Mouse (Mus musculus) cerebellum, postnatal 25 days (tissue): Measurements from ENCODE around the gene Bgn.

Source experiments
- DNase-seq, 2 experiments: peaks; one replicate each; pipeline ENCODE4 v3.0.0; 2021; ENCODE audit warnings: mixed read lengths in 2 of 2

Bgn gene

DNA sequence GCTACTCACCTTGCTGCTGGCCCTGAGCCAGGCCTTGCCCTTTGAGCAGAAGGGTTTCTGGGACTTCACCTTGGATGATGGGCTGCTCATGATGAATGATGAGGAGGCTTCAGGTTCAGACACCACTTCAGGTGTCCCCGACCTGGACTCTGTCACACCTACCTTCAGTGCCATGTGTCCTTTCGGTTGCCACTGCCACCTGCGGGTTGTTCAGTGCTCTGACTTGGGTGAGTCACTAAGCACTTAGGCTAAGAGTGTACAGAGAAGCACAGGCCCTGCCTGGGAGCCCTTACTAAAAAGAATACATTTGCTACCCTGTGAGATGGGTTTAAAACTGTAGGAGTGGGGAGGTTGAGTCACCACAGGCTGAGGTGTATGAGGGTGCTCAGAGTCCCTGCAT is 7.4 kb downstream of the Bgn start:
- no peak for DNase-seq

- peak in 1 of 2 experiments; percentile 76 for DNase-seq
Measured at GRCm38 (mm10) chrX:73493567-73493966, 10.2 kb downstream of the Bgn start.

DNA sequence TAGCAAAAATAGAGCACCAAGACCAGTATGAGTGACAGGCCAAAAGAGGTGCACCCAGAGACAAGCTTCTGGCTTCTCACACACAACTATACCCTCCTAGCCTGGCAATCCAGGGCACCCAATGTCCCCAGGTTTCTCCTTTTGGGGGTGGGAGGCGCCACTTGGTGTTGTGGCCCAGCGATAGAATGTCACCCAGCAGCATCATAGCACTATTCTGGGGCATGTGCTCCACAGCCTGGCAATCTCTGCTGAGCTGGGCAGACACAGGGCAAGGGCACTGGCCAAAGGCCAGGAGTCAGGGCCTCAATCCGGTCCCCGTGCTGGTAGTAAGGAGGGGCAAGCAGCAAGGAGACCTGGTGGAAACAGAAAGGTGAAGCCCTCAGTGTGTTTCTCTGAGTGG is 13.3 kb downstream of the Bgn start:
- no peak for DNase-seq

DNA sequence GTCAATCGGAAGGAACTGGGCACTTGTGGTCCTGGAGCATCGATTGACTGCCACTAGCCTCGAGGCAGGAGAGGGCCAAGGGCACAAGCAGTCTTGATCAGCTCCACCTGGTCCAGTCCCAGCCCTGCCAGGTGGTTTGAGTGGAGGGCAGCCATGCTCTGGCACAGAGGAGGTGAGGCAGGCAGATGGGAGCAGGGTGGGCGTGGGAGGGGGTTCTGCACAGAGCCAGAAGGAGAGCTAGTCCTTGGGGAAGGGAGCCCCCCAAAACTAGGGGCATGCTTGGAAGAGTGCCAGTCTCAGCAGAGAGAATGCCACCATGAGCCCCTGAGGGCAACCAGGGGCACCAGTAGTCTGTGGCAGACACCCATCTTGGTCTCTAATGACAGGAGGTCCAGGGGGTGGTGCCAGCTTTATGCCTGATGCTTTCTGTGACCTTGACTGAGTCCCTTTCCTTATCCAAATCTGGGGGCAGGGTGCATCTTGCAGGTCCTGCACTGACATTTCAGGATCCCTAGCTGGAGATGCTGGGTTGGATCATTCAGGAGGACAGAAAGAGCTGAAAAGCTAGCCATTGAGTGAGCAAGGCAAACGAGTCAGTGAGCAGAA is 21.8 kb downstream of the Bgn start:
- peak; percentile 67 to 69 for DNase-seq

- DNase-seq = peak; percentile 93 to 95
Measured at GRCm38 (mm10) chrX:73506577-73506976, 23.2 kb downstream of the Bgn start.

- peak; percentile 42 to 54 for DNase-seq
Measured at GRCm38 (mm10) chrX:73509209-73509608, 25.8 kb downstream of the Bgn start.

- DNase-seq = peak; percentile 45 to 57
Measured at GRCm38 (mm10) chrX:73512904-73513303, 29.5 kb downstream of the Bgn start.

GRCm38 (mm10) chrX:73516556-73516955 is 33.2 kb downstream of the Bgn start:
- DNase-seq = no peak

GRCm38 (mm10) chrX:73517060-73517600 is 33.7 kb downstream of the Bgn start:
- DNase-seq = no peak

DNA sequence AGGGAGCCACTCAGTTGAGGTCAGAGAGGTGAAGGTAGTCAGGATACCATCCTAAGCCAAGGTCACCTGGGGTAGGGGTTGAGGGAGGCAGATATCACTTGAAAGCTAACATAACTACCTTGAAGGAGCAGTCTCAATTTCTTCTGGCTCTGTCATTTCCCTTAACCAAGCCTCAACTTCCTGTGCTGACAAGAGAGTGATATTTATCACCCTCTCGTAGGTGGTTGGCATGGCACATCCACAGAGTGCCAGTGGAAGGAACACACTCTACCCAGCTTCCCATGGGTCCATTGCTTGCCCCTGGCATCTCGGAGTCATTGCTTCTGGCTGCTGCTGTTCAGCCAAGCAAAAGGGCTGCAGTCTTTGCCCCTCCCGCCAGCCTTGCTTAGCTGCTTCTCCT is 37.3 kb downstream of the Bgn start:
- no peak for DNase-seq

- peak; percentile 81 to 87 for DNase-seq
Measured at GRCm38 (mm10) chrX:73524318-73525222, 41.2 kb downstream of the Bgn start.

GRCm38 (mm10) chrX:73525223-73526140 is 42.1 kb downstream of the Bgn start:
- DNase-seq = peak in 1 of 2 experiments; percentile 58

- peak; percentile 46 to 47 for DNase-seq
Measured at GRCm38 (mm10) chrX:73526410-73526887, 43.0 kb downstream of the Bgn start.

DNA sequence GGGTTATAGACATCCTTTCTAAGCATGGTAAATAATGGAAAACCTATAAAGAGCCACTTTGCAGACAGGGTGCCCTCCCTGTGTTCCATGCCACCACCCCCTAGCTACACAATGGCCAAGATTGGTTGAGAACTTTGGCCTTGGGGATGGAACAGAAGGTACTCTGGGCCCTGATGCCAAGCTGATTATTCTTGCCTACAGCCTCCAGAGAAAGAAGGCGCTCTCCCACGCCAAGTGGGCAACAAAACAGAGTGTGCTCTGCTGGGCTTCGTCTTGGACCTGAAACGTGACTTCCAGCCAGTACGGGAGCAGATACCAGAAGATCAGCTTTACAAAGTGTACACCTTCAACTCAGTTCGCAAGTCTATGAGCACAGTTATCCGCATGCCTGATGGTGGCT is 54.5 kb downstream of the Bgn start:
- peak; percentile 60 for DNase-seq

- DNase-seq = peak; percentile 30 to 40
Measured at GRCm38 (mm10) chrX:73543340-73543739, 59.9 kb downstream of the Bgn start.
